8 mouse cellular contexts compared by ENCODE assay signal in the genomic region with DNA sequence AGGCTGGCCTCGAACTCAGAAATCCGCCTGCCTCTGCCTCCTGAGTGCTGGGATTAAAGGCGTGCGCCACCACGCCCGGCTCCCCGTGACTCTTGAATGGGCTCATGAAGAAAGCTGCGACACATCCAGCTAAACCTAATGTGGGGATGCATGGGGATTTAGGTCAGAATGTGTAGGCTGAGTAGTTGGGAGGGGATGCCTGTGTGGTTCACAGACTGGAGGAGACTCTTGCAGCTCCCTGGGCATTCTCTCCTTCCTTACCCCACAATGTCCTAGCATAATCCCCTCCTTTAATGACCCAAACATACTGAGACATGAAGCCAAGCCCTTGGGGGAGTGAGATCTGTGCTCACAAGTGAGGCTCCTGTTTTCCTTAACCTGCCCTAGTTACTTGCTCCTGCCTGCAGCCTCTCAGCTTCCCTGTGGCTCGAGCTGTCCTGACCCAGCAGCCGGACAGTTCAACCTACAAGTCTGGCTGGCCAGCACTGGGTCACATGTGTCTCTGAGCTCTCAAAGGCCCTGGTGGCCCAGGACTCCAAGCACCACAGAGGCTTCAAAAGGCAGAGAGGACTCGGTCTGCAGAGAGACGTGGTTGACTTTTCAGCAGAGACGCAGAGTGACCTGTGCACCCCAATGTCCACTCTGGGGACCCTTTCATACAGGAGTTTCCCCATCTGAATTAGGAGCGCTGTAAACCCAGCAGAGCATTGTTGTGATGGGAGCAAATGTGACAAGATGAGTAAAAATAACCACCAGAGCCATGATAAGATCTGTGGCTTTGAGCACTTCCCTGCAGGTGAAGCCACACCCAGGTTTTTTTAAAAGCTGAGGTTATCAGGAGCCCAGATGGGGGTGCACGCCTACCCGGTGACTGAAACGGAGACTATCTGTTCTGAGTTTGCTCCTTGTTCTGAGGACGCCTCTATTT. TPM values are rescaled to one million over a fixed set of nuclear protein-coding genes. Genes with fewer than 3 reads are reported as not detected.
DNase-seq lines count a peak whose midpoint lies in the region; ATAC-seq and TF ChIP-seq lines count a peak whose summit lies in the region.

No protein-coding gene starts in this region.

- intact Hi-C loops in gastrocnemius, adult 2 months (cut with DNase I): no loop called here

- 0 out of 2 replicates have a peak, but pooled peaks cover 9% of the 10 kb centered on the region for H3K27me3 ChIP-seq in hindbrain, embryonic 12.5 days
- no peaks in the 10 kb centered on the region for H3K27me3 ChIP-seq in liver, embryonic 13.5 days

- H3K9me3 ChIP-seq in hindbrain, embryonic 12.5 days (replicated peaks): no peaks in the 10 kb centered on the region
- no peaks in the 10 kb centered on the region for H3K9me3 ChIP-seq in liver, embryonic 13.5 days (replicated peaks)

- peak; percentile 78 for DNase-seq in gastrocnemius, adult 2 months
- DNase-seq in gastrocnemius, postnatal 4 days (ENCODE audit: low spot score in 2 of 2): no peak
- DNase-seq in T-cell, adult 2 months (ENCODE audit: low spot score): peak; percentile 92
- peak; percentile 85 for DNase-seq in liver, embryonic 13.5 days
- DNase-seq in spleen, postnatal 10 days (ENCODE audit: low spot score in 2 of 2): peak; percentile 56 to 77
- DNase-seq in right cerebral cortex, postnatal 4 days: no peak

- no peak overlapping the region for H3K9ac ChIP-seq in hindbrain, embryonic 12.5 days
- peak overlapping the region; percentile 97 for H3K9ac ChIP-seq in liver, embryonic 13.5 days

- ATAC-seq in hindbrain, embryonic 12.5 days (ENCODE audit: low FRiP score): no peak
- ATAC-seq in liver, embryonic 13.5 days (ENCODE audit: low read depth): peak; percentile 59
- ATAC-seq in granulocyte monocyte progenitor cell, adult 5-6 weeks (replicated peaks; ENCODE audit: poor library complexity, severe bottlenecking): no peak

- TF ChIP-seq CTCF in gastrocnemius, adult 2 months (IDR thresholded peaks at IDR 0.05): no peak

- 84% methylated on average over 18 of the region's 18 CpGs for WGBS in hindbrain, embryonic 12.5 days
- WGBS in liver, embryonic 13.5 days (ENCODE audit: insufficient replicate concordance): 27% methylated on average over 18 of the region's 18 CpGs

- peaks cover 47% of the 10 kb centered on the region for H3K4me1 ChIP-seq in hindbrain, embryonic 12.5 days
- peaks cover 93% of the 10 kb centered on the region for H3K4me1 ChIP-seq in liver, embryonic 13.5 days (replicated peaks)

- H3K4me3 ChIP-seq in gastrocnemius, adult 2 months: peak overlapping the region; percentile 95
- no peak overlapping the region for H3K4me3 ChIP-seq in hindbrain, embryonic 12.5 days
- H3K4me3 ChIP-seq in liver, embryonic 13.5 days (replicated peaks): peak overlapping the region; percentile 98

- H3K27ac ChIP-seq in gastrocnemius, adult 2 months: peak overlapping the region; percentile 100
- peak overlapping the region; percentile 55; the same call in 1 of the 2 replicates for H3K27ac ChIP-seq in hindbrain, embryonic 12.5 days
- H3K27ac ChIP-seq in liver, embryonic 13.5 days: peak overlapping the region; percentile 100

- H3K36me3 ChIP-seq in hindbrain, embryonic 12.5 days: no peaks in the 10 kb centered on the region
- peaks cover 33% of the 10 kb centered on the region for H3K36me3 ChIP-seq in liver, embryonic 13.5 days

- no peak overlapping the region for H3K4me2 ChIP-seq in hindbrain, embryonic 12.5 days (replicated peaks)
- H3K4me2 ChIP-seq in liver, embryonic 13.5 days: peak overlapping the region; percentile 89

RNA-seq across cellular contexts. Expression of a gene that starts 4.4 kb away (rescaled TPM):
- 10 to 100 TPM; 26.5 to 41.2 TPM for total RNA-seq in gastrocnemius, adult 2 months (2021)
- total RNA-seq in gastrocnemius, postnatal 4 days (2021): 10 to 100 TPM in 1 of 2 experiments, 1 to 10 TPM in 1; 8.8 to 10.2 TPM
- 1.8 and 2.4 TPM in 2 replicates for polyA plus RNA-seq in hindbrain, embryonic 12.5 days (2016; fragmentation: Nextera tagmentation; extraction: Ambion mirVana)
- polyA plus RNA-seq in liver, embryonic 13.5 days (2015; fragmentation: Nextera tagmentation; extraction: Ambion mirVana): 18.8 and 20.2 TPM in 2 replicates
- total RNA-seq in granulocyte monocyte progenitor cell, adult 5-6 weeks (2014; fragmentation: Nextera tagmentation): 5.0 and 7.3 TPM in 2 replicates
- total RNA-seq in granulocyte monocyte progenitor cell, adult 5-6 weeks (2017): 4.0 and 5.4 TPM in 2 replicates

RNA-seq across cellular contexts. Expression of a gene that starts 23.2 kb away (rescaled TPM):
- total RNA-seq in gastrocnemius, adult 2 months (2021): under 1 TPM; 0.15 to 0.33 TPM
- under 1 TPM; 0.80 to 0.88 TPM for total RNA-seq in gastrocnemius, postnatal 4 days (2021)
- polyA plus RNA-seq in hindbrain, embryonic 12.5 days (2016; fragmentation: Nextera tagmentation; extraction: Ambion mirVana): 0.45 and 0.90 TPM in 2 replicates
- 0.89 and 1.1 TPM in 2 replicates for polyA plus RNA-seq in liver, embryonic 13.5 days (2015; fragmentation: Nextera tagmentation; extraction: Ambion mirVana)
- 0.53 and 5.8 TPM in 2 replicates for total RNA-seq in granulocyte monocyte progenitor cell, adult 5-6 weeks (2014; fragmentation: Nextera tagmentation)
- total RNA-seq in granulocyte monocyte progenitor cell, adult 5-6 weeks (2017): 1.4 and 3.6 TPM in 2 replicates

RNA-seq across cellular contexts. Expression of a gene that starts 29.4 kb away (rescaled TPM):
- not detected for total RNA-seq in gastrocnemius, adult 2 months (2021)
- not detected for total RNA-seq in gastrocnemius, postnatal 4 days (2021)
- 0.41 and 0.46 TPM in 2 replicates for polyA plus RNA-seq in hindbrain, embryonic 12.5 days (2016; fragmentation: Nextera tagmentation; extraction: Ambion mirVana)
- polyA plus RNA-seq in liver, embryonic 13.5 days (2015; fragmentation: Nextera tagmentation; extraction: Ambion mirVana): not detected in 2 replicates
- not detected in 2 replicates for total RNA-seq in granulocyte monocyte progenitor cell, adult 5-6 weeks (2014; fragmentation: Nextera tagmentation)
- not detected in 2 replicates for total RNA-seq in granulocyte monocyte progenitor cell, adult 5-6 weeks (2017)

RNA-seq across cellular contexts. Expression of a gene that starts 30.6 kb away (rescaled TPM):
- total RNA-seq in gastrocnemius, adult 2 months (2021): 10 to 100 TPM; 48.7 to 69.6 TPM
- total RNA-seq in gastrocnemius, postnatal 4 days (2021): 10 to 100 TPM; 58.0 to 61.4 TPM
- polyA plus RNA-seq in hindbrain, embryonic 12.5 days (2016; fragmentation: Nextera tagmentation; extraction: Ambion mirVana): 107 and 117 TPM in 2 replicates
- 68.5 and 72.3 TPM in 2 replicates for polyA plus RNA-seq in liver, embryonic 13.5 days (2015; fragmentation: Nextera tagmentation; extraction: Ambion mirVana)
- total RNA-seq in granulocyte monocyte progenitor cell, adult 5-6 weeks (2014; fragmentation: Nextera tagmentation): 29.2 and 60.1 TPM in 2 replicates
- 31.4 and 35.9 TPM in 2 replicates for total RNA-seq in granulocyte monocyte progenitor cell, adult 5-6 weeks (2017)

RNA-seq across cellular contexts. Expression of a gene that starts 41.1 kb away (rescaled TPM):
- 1 to 10 TPM; 1.3 to 2.7 TPM for total RNA-seq in gastrocnemius, adult 2 months (2021)
- total RNA-seq in gastrocnemius, postnatal 4 days (2021): 1 to 10 TPM; 3.9 to 4.4 TPM
- polyA plus RNA-seq in hindbrain, embryonic 12.5 days (2016; fragmentation: Nextera tagmentation; extraction: Ambion mirVana): 5.0 TPM in 2 replicates
- polyA plus RNA-seq in liver, embryonic 13.5 days (2015; fragmentation: Nextera tagmentation; extraction: Ambion mirVana): 0.17 and 0.31 TPM in 2 replicates
- not detected in 2 replicates for total RNA-seq in granulocyte monocyte progenitor cell, adult 5-6 weeks (2014; fragmentation: Nextera tagmentation)
- total RNA-seq in granulocyte monocyte progenitor cell, adult 5-6 weeks (2017): not detected in 2 replicates

Comparison
In these comparisons a context has a peak if more than half of its experiments do, and no peak if none do; other contexts are left out.
1. DNase-seq: peak in gastrocnemius, adult 2 months (single experiment), T-cell, adult 2 months (single experiment), liver, embryonic 13.5 days (single experiment) and spleen, postnatal 10 days (2 of 2); none in gastrocnemius, postnatal 4 days (0 of 2) and right cerebral cortex, postnatal 4 days (single experiment).
2. Peak in every context shown above with its lines, with median percentiles within 50 percentile points of each other: H3K27ac ChIP-seq.